Mouse (Mus musculus) thymus, adult 2 months (tissue): Measurements from ENCODE around the gene Lrrc4c.

Experiments used
- CTCF ChIP-seq: fragments of 200-500 bp; IDR thresholded peaks from 2 replicates; pipeline ENCODE4 v1.5.1; 2012; ENCODE audit warnings: mild to moderate bottlenecking, control low read depth, low read length, moderate library complexity, borderline replicate concordance; ENCODE audit not compliant: control insufficient read depth, poor library complexity, insufficient read depth; ENCODE audit errors: extremely low read depth
- POLR2A ChIP-seq: fragments of 200-500 bp; IDR thresholded peaks from 2 replicates; pipeline ENCODE4 v1.6.1; 2012; ENCODE audit warnings: mild to moderate bottlenecking, low read length, control low read depth, moderate library complexity; ENCODE audit not compliant: control insufficient read depth, poor library complexity, insufficient read depth; ENCODE audit errors: extremely low read depth

DNA sequence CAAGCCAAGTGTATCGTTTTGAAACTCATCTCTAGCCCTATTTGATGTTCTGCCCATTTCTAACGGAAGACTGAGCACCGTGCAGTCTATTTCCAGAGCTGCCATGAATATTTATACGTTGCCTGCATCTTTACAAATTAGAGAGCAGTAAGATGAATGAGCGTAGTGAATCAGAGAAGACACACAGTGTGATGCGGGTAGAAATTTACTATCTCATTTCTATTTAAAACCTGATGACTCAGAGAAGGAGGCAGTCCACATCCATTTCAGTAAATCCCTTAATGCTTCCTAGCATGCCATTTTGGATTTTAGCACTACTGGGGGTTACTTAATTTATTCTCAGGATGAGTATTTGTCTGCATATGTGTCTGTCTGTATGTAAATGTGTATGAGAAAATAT lies 186.2 kb downstream of the Lrrc4c start:
- TF ChIP-seq CTCF: no peak
- TF ChIP-seq POLR2A: no peak
